Mouse (Mus musculus): ENCODE results near the gene Kif27. TPM values are rescaled to one million over a fixed set of nuclear protein-coding genes. Genes with fewer than 3 reads are reported as not detected.

The Kif27 gene
- total and polyA plus RNA-seq, 3 experiments, result not detected

DNA sequence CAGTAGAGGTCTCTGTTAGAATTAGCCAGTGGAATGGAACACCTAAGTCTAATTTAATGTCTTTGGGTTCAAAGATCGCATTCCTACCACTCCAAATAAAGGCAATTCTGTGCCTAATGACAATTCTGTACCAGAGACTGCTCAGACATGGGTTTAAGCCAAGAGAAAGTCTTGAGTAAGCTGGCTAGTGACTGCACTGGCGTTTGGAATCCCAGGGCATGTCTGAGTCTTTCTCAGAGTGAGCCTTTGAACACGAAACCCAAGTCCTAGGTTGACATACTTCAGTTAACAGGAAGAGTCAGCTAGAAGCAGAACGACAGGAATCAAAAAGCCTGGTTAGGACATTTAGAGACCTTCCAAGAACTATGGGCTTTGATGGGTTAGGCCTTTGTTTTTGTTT, 75.5 kb downstream of the Kif27 start:
- no peak overlapping the region for H3K9ac ChIP-seq (ENCODE audit: insufficient read depth, low read depth)

DNA sequence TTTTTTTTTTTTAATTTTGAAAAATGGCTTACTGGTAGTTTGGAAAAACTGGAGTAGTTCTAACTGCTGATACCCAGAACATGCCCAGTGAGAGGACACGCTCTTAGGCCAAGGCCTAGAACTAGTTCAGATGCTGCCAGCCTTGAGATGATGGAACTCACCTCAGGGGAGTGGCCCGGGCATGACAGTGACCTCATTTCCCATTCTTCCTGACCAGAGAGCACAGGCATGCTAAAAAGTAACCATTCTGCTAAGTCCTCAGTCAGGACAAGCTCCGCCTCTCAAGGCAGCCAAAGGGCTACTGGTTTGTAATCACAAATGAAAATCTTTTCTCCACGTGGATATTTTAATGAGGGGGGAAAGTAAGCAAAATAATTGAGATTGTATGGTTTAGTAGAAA, 77.0 kb downstream of the Kif27 start:
- Histone ChIP-seq H3K79me2 (replicated peaks; ENCODE audit: control insufficient read depth, extremely low read depth, insufficient read depth, poor library complexity, severe bottlenecking) (no peaks in the 10 kb centered on the region), H3K4me2 (ENCODE audit: insufficient read depth, low read depth, poor library complexity, severe bottlenecking) (no peak overlapping the region), H3K27me3 (replicated peaks) (no peaks in the 10 kb centered on the region), H3K4me3 (replicated peaks in 1 of 3; ENCODE audit: low read depth in 2 of 3, low read length in 2 of 3, poor library complexity in 1 of 3) (no peak overlapping the region), H3K9ac (ENCODE audit: insufficient read depth, low read depth) (no peak overlapping the region), H3K27ac (ENCODE audit: insufficient read depth, low read depth) (no peak overlapping the region), H3K4me1 (ENCODE audit: control insufficient read depth in 1 of 2, insufficient read depth in 2 of 2) (peaks cover 2 to 11% of the 10 kb centered on the region in 2 experiments; a peak in 3 of 4 replicates), H3K9me3 (replicated peaks; ENCODE audit: low read length) (no peaks in the 10 kb centered on the region), H3K36me3 (replicated peaks in 1 of 2; ENCODE audit: control insufficient read depth in 1 of 2, insufficient read depth in 1 of 2, low read length in 1 of 2) (no peaks in the 10 kb centered on the region)
- DNase-seq (ENCODE audit: extremely low read depth), result no peak
- dilution Hi-C loops (cut with MboI; ENCODE audit: extremely low pct_ligation_motif_present, extremely low pct_unique_long_range_greater_than_20kb, low sequenced_read_pairs) (no loop called here), in situ Hi-C loops (cut with MboI; ENCODE audit: low pct_ligation_motif_present, low pct_unique_long_range_greater_than_20kb, low sequenced_read_pairs) (no loop called here)
- no peak for TF ChIP-seq E2F4 (IDR thresholded peaks at IDR 0.05; ENCODE audit: insufficient replicate concordance, low read depth, low read length)
- TF ChIP-seq POLR2A (IDR thresholded peaks at IDR 0.05; ENCODE audit: low read depth, low read length), result no peak
- TF ChIP-seq RCOR1 (conservative IDR thresholded peaks at IDR 0.05; ENCODE audit: low read depth, low read length), result no peak
- TF ChIP-seq UBTF (IDR thresholded peaks at IDR 0.05; ENCODE audit: low read depth, low read length), result no peak
- TF ChIP-seq USF1 (IDR thresholded peaks at IDR 0.05; ENCODE audit: low read depth, low read length), result no peak
- no peak for TF ChIP-seq TCF12 (IDR thresholded peaks at IDR 0.05; ENCODE audit: low read depth, low read length)
- no peak for TF ChIP-seq CHD2 (IDR thresholded peaks at IDR 0.05; ENCODE audit: low read length)

More for the DNA sequence above, 75.5 kb downstream of the Kif27 start:
- DNase-seq (ENCODE audit: extremely low read depth), result no peak
- dilution Hi-C loops (cut with MboI; ENCODE audit: extremely low pct_ligation_motif_present, extremely low pct_unique_long_range_greater_than_20kb, low sequenced_read_pairs) (no loop called here), in situ Hi-C loops (cut with MboI; ENCODE audit: low pct_ligation_motif_present, low pct_unique_long_range_greater_than_20kb, low sequenced_read_pairs) (no loop called here)
- Histone ChIP-seq H3K79me2 (replicated peaks; ENCODE audit: control insufficient read depth, extremely low read depth, insufficient read depth, poor library complexity, severe bottlenecking) (no peaks in the 10 kb centered on the region), H3K27ac (ENCODE audit: insufficient read depth, low read depth) (no peak overlapping the region), H3K36me3 (replicated peaks in 1 of 2; ENCODE audit: control insufficient read depth in 1 of 2, insufficient read depth in 1 of 2, low read length in 1 of 2) (no peaks in the 10 kb centered on the region), H3K4me3 (replicated peaks in 1 of 3; ENCODE audit: low read depth in 2 of 3, low read length in 2 of 3, poor library complexity in 1 of 3) (no peak overlapping the region), H3K27me3 (replicated peaks) (no peaks in the 10 kb centered on the region), H3K4me1 (ENCODE audit: control insufficient read depth in 1 of 2, insufficient read depth in 2 of 2) (peaks cover 2 to 7% of the 10 kb centered on the region in 2 experiments; a peak in 2 of 4 replicates), H3K9me3 (replicated peaks; ENCODE audit: low read length) (no peaks in the 10 kb centered on the region), H3K4me2 (ENCODE audit: insufficient read depth, low read depth, poor library complexity, severe bottlenecking) (no peak overlapping the region)
- no peak for TF ChIP-seq CHD1 (IDR thresholded peaks at IDR 0.05; ENCODE audit: low read depth, low read length)
- no peak for TF ChIP-seq USF2 (conservative IDR thresholded peaks at IDR 0.05; ENCODE audit: low read depth, low read length)
- TF ChIP-seq NRF1 (IDR thresholded peaks at IDR 0.05; ENCODE audit: low read depth, low read length), result no peak
- no peak for TF ChIP-seq BHLHE40 (IDR thresholded peaks at IDR 0.05; ENCODE audit: low read depth, low read length)
- TF ChIP-seq ELF1 (IDR thresholded peaks at IDR 0.05; ENCODE audit: low read depth, low read length), result no peak
- no peak for TF ChIP-seq TCF12 (IDR thresholded peaks at IDR 0.05; ENCODE audit: low read depth, low read length)
- TF ChIP-seq MEF2A (IDR thresholded peaks at IDR 0.05; ENCODE audit: borderline replicate concordance, low read depth, low read length), result no peak
- no peak for TF ChIP-seq CTCF (conservative IDR thresholded peaks at IDR 0.05 in 1 of 2, IDR thresholded peaks at IDR 0.05 in 1 of 2; ENCODE audit: low read depth in 2 of 2, low read length in 2 of 2)
- no peak for TF ChIP-seq ZNF384 (IDR thresholded peaks at IDR 0.05; ENCODE audit: low read depth, low read length)

DNA sequence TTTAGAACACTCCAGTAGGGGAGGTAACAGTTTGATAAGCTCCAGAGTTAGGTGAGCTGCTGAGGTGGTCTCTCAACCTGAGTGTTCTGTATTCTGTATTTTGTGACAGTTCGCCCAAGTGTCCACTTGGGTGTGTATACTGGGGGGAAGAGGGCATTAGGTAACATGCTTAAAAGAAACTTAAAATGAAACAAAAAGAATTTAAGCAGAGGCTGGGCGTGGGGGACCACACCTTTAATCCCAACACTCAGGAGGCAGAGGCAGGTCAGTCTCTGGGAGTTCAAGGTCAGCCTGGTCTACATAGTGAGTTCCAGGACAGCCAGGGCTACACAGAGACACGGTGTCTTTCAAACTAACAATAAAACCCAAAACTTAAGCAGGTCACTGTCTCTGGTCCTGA, 78.4 kb downstream of the Kif27 start:
- Histone ChIP-seq H3K27ac (ENCODE audit: insufficient read depth, low read depth) (no peak overlapping the region), H3K4me3 (replicated peaks in 1 of 3; ENCODE audit: low read depth in 2 of 3, low read length in 2 of 3, poor library complexity in 1 of 3) (no peak overlapping the region), H3K4me1 (ENCODE audit: control insufficient read depth in 1 of 2, insufficient read depth in 2 of 2) (peaks cover 2 to 11% of the 10 kb centered on the region in 2 experiments; a peak in 3 of 4 replicates), H3K79me2 (replicated peaks; ENCODE audit: control insufficient read depth, extremely low read depth, insufficient read depth, poor library complexity, severe bottlenecking) (no peaks in the 10 kb centered on the region), H3K4me2 (ENCODE audit: insufficient read depth, low read depth, poor library complexity, severe bottlenecking) (no peak overlapping the region), H3K36me3 (replicated peaks in 1 of 2; ENCODE audit: control insufficient read depth in 1 of 2, insufficient read depth in 1 of 2, low read length in 1 of 2) (no peaks in the 10 kb centered on the region), H3K9ac (ENCODE audit: insufficient read depth, low read depth) (no peak overlapping the region), H3K27me3 (replicated peaks) (peaks cover 8% of the 10 kb centered on the region), H3K9me3 (replicated peaks; ENCODE audit: low read length) (no peaks in the 10 kb centered on the region)
- TF ChIP-seq CHD2 (IDR thresholded peaks at IDR 0.05; ENCODE audit: low read length) (no peak), ETS1 (conservative IDR thresholded peaks at IDR 0.05; ENCODE audit: low read depth, low read length) (no peak), EP300 (IDR thresholded peaks at IDR 0.05; ENCODE audit: low read length) (no peak), JUND (conservative IDR thresholded peaks at IDR 0.05; ENCODE audit: low read depth, low read length) (no peak), MEF2A (IDR thresholded peaks at IDR 0.05; ENCODE audit: borderline replicate concordance, low read depth, low read length) (no peak), MXI1 (IDR thresholded peaks at IDR 0.05; ENCODE audit: low read depth, low read length) (no peak), GABPA (IDR thresholded peaks at IDR 0.05; ENCODE audit: insufficient replicate concordance, low read depth, low read length) (no peak), RCOR1 (conservative IDR thresholded peaks at IDR 0.05; ENCODE audit: low read depth, low read length) (no peak), MAFK (IDR thresholded peaks at IDR 0.05; ENCODE audit: insufficient replicate concordance, low read length) (no peak), SMC3 (IDR thresholded peaks at IDR 0.05; ENCODE audit: low read depth, low read length) (no peak), POLR2AphosphoS2 (IDR thresholded peaks at IDR 0.05; ENCODE audit: low read depth, low read length) (no peak), TBP (conservative IDR thresholded peaks at IDR 0.05; ENCODE audit: low read depth, low read length) (no peak), ZMIZ1 (IDR thresholded peaks at IDR 0.05; ENCODE audit: low read depth, low read length) (no peak)
- in situ Hi-C loops (cut with MboI; ENCODE audit: low pct_ligation_motif_present, low pct_unique_long_range_greater_than_20kb, low sequenced_read_pairs), result no loop called here
- dilution Hi-C loops (cut with MboI; ENCODE audit: extremely low pct_ligation_motif_present, extremely low pct_unique_long_range_greater_than_20kb, low sequenced_read_pairs), result no loop called here
- no peak for DNase-seq (ENCODE audit: extremely low read depth)

All from CH12.LX (cell line).